Mouse (Mus musculus) lung, adult 2 months (tissue): ENCODE results near the gene Mpdu1. TPM values are rescaled to one million over a fixed set of nuclear protein-coding genes. Genes with fewer than 3 reads are reported as not detected.

Source experiments
- DNase-seq: peaks from one replicate; pipeline ENCODE4 v3.0.0; 2022
- H3K4me1 ChIP-seq: fragments of 200-500 bp; 2 replicates; pipeline ENCODE4 v1.6.1; 2011; ENCODE audit warnings: low read length; ENCODE audit not compliant: control insufficient read depth, insufficient read depth
- H3K4me3 ChIP-seq: fragments of 200-500 bp; replicated peaks from 2 replicates; pipeline ENCODE3; 2011; ENCODE audit warnings: low read depth, mild to moderate bottlenecking, control low read depth, low read length; ENCODE audit errors: extremely low read depth
- CTCF ChIP-seq: fragments of 200-500 bp; IDR thresholded peaks from 2 replicates; pipeline ENCODE4 v1.5.1; 2011; ENCODE audit warnings: mild to moderate bottlenecking, low read length, control low read depth; ENCODE audit not compliant: insufficient read depth
- POLR2A ChIP-seq: fragments of 200-500 bp; IDR thresholded peaks from 2 replicates; pipeline ENCODE4 v1.6.1; 2011; ENCODE audit warnings: low read depth, mild to moderate bottlenecking, control low read depth, low read length, borderline replicate concordance; ENCODE audit errors: extremely low read depth
- WGBS: fragments of 180-500 bp; shearing (Covaris S2); methylation state at CpG from one replicate; pipeline ENCODE4 v1.1.7; 2018; 5-methylcytosine and 5-hydroxymethylcytosine counted together
- polyA plus RNA-seq: library from polyadenylated mRNA; depleted of rRNA; stranded (reverse); fragments of >200 nt; gene quantifications from 2 replicates; pipeline ENCODE4 v1.2.3, GENCODE M21; 2012

The Mpdu1 gene
- polyA plus RNA-seq, 1 experiment = 88.1 TPM

DNA sequence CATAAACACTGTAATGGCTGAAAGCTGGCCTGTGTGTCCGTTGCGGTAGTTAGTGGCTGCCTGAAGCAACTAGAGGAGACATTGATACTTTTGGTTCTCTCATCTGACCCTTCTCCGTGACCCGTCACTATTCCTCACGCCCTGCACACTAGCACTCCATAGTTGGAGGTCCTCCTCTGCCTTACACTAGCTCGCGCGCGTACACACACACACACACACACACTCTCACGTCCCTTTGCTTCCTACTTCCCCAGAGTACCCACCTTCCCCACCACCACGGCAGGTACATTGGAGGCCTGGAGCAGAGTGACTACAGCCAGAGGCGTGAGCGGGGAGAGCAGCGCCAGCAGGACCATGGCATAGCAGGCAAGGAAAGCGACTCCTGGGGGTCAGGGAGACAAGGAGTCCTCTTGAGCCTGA lies 5.0 kb downstream of the Mpdu1 start:
- no peak for TF ChIP-seq CTCF
- Histone ChIP-seq H3K4me1 (no peaks in the 10 kb centered on the region), H3K4me3 (no peak overlapping the region)
- no peak for DNase-seq
- WGBS = 81% methylated on average over 15 of the region's 15 CpGs

DNA sequence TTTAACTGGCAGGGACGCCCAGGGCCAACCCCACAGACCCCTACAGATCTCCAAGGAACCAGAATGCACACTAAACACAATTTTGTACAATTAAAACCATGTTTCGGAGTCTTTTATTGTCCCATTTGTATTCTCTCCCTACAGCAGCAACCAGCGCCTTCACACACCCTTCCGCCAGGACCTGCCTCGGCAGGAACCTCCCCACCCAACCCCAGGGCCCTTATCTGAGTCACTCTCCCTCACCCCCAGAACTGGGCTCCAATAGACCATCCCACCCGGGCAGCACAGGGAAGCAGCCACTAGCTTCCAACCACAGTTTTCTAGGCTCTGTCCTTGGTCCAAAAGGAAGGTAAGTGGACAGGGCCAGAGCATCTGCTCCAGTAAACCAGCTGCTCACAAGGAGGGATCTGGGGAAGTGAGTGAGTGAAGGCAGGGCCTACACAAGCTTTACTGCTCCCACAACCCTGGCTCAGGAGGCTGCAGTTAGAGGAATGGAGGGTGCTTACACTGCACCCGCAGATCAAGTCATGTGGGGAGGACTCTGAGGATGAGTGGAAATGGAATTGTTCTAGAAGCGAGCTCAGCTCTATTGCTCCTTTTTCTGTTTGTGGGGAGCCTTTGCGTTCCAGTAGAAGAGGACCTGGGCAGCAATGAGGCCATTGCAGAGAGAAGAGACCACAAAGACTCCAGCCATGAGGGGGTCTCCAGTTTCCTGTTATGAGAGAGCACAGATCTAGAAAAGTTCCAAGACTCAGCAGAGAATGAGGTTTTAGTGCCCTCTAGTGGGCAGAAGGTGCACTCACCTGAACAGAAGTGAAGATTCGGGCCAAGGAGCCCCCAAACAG lies 5.6 kb downstream of the Mpdu1 start:
- Histone ChIP-seq H3K4me1 (no peaks in the 10 kb centered on the region), H3K4me3 (no peak overlapping the region)
- DNase-seq = peak; percentile 38
- WGBS = 73% methylated on average over 10 of the region's 10 CpGs
- no peak for TF ChIP-seq POLR2A
- TF ChIP-seq CTCF = peak; percentile 68

DNA sequence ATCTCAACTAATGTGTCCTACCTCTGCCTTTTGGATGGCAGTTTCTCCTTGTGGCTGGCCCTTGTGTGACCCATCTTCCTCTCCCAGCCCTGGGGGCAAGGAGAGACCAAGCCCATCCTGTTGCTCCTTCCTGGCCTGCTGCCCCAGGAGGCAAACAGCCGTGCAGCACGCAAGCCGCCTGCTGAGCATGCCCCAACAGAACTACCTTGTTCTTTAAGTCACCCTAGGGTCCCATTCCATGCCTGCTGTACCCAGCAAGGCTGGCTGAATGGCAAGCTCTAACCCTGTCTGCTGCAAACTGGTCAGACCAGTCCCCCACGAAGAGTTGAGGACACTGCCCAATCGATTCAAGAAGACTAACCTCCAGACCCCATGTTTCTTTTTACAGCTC lies 6.4 kb downstream of the Mpdu1 start:
- WGBS = 51% methylated on average over 5 of the region's 5 CpGs
- TF ChIP-seq CTCF (no peak), POLR2A (no peak)
- no peak for DNase-seq
- H3K4me3 ChIP-seq = no peak overlapping the region
- no peaks in the 10 kb centered on the region for H3K4me1 ChIP-seq

DNA sequence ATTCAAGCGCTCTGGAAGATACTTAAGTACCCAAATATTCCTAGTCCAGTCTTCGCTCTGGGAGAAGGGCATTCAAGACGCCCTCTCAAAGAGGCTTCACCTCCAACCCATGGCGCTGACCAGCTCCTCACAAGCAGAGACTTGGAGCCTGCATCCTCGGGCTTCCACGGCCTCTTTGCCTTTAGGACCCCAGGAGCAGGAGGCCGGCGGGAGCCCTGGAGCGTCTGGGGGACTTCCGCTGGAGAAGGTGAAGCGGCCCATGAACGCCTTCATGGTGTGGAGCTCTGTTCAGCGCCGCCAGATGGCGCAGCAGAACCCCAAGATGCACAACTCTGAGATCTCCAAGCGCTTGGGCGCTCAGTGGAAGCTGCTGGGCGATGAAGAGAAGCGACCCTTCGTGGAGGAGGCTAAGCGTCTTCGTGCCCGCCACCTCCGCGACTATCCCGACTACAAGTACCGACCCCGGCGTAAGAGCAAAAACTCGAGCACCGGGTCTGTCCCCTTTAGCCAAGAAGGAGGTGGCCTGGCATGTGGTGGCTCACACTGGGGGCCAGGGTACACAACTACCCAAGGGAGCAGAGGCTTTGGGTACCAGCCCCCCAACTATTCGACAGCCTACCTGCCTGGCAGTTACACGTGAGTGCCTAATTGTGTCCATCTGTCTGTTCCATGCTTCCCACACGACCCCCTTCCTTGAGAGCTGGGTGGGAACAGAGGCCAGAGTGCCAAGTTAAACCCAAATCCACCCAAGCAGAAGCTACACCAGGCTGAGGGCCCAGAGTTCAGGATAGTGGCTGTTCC lies 7.0 kb downstream of the Mpdu1 start, which contains the start of gene Sox15:
Sox15 (plus strand) TSS at position 51 of the 801 bp plus-strand sequence.
- no peak for TF ChIP-seq POLR2A
- TF ChIP-seq CTCF = peak; percentile 76
- H3K4me3 ChIP-seq = no peak within 1 kb of the TSS
- peak; percentile 58 for DNase-seq
- no peaks in the 10 kb centered on the region for H3K4me1 ChIP-seq
- WGBS = 24% methylated on average over 34 of the region's 34 CpGs

DNA sequence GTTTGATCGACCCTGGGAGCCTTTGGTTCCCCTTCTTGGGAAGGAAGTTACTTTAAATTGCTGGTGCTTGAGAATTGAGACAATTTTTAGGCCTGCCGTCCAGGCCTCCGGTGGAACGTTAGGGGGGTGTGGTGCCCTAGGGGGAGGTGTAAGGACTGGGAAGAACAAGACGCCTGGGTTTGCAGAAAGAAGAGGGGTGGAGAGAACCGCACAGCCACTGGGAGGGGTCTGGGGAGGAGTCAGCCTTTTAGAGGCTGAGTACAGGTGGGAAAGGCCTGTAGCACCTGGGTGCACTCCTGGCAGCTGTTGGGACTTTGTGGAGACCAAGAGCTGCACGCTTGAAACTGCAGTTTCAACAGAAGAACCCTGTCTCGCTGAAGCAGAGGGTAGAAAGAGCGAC lies 7.7 kb downstream of the Mpdu1 start:
- TF ChIP-seq POLR2A (no peak), CTCF (no peak)
- H3K4me3 ChIP-seq = no peak overlapping the region
- no peaks in the 10 kb centered on the region for H3K4me1 ChIP-seq
- no peak for DNase-seq
- WGBS = 41% methylated on average over 9 of the region's 9 CpGs

DNA sequence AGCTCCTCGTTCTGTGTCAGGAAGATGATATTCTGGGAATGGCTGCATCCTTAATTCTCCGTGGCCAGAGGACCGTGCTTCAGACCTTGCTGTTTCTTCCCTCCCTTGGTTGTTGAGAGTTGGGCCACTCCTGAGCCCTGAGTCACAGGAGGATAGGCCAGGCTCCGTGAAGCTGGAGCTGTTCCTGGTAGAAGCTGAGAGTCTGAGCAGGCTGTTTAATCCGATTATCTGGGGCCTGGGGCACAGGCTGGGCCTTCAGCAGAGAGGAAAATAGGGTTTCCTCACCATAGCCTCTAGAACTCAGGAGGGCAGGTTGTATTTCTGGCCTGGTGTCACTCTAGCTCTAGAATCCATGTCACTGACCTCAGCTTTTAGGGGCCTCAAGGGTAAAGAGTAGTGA lies 9.0 kb downstream of the Mpdu1 start:
- Histone ChIP-seq H3K4me1 (no peaks in the 10 kb centered on the region), H3K4me3 (no peak overlapping the region)
- WGBS = 66% methylated on average over 5 of the region's 5 CpGs
- DNase-seq = no peak
- TF ChIP-seq CTCF (no peak), POLR2A (no peak)

DNA sequence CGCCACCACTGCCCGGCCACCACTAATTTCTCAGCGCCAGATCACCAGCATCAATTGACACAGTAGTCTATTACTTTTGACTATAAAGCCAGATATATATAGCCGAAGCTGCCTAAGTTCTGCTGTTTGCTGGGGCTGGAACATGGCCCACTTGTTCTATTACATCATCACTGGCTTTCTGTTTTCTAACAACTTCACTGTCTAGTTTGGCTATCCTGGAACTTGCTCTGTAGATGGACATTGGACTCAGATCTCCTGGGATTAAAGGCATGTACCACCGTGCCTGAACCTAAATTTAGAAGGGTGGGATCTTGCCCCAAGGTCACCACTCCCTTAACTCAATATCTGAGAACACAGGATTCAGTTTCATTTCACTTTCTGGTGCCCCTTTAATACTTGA lies 16.6 kb downstream of the Mpdu1 start:
- Histone ChIP-seq H3K4me3 (no peak overlapping the region), H3K4me1 (no peaks in the 10 kb centered on the region)
- TF ChIP-seq POLR2A = no peak
- no peak for TF ChIP-seq CTCF
- no peak for DNase-seq
- whole genome bisulfite sequencing = 80% methylated on average over 5 of the region's 5 CpGs

DNA sequence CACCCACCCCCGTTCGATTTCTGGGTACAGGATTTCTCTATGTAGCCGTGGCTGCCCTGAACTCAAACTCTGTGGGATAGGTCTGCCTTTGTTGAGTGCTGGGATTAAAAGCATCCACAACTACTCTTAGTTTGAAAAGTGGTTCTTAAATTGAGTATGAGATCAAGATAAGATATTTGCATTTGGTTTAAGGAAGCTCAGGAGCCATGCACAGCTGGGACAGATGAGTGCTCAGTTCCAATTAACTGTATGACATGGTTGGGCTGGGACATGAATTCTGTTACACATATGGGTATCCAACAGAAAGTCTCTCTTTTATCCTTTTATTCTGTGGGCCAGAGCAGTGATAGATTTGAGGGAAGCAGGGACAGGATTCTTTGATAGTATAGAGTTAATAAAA lies 27.0 kb downstream of the Mpdu1 start:
- 68% methylated on average over 3 of the region's 3 CpGs for WGBS
- no peak for DNase-seq
- TF ChIP-seq POLR2A (no peak), CTCF (no peak)
- H3K4me3 ChIP-seq = no peak overlapping the region
- peaks cover 5% of the 10 kb centered on the region for H3K4me1 ChIP-seq

DNA sequence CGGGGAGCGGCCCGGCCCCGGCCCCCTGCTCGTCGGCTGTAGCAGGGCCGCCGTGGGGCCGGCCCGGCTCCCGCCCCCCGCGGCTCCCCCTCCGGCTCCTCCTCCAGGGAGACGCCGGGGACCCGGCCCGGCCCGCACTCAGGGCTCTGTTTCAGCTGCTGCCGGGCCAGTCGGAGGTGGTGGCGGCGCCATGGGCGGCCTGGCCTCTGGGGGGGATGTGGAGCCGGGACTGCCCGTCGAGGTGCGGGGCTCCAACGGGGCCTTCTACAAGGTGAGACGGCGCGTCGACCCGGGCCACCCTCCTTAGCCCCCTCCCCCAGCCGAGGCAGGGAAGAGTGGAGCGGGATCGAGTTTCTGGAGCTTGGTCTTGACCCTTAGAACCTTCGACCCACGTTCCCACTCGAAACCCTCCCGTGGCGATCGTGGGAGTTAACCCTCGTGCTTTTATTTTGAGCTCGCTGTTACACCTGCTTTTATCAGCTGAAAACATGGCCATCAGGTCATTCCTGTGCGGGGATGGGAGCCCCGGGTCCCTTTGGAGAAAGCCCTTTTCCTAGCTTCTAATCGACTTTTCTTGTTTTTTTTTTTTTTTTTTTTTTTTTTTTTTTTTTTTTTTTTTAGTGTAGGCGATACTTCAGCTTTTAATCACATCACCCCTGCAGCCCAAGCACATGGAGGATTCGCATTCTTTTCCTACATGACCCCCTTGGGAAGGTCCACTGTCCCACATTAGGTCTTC lies 29.1 kb downstream of the Mpdu1 start:
- Histone ChIP-seq H3K4me1 (peaks cover 5% of the 10 kb centered on the region), H3K4me3 (peak overlapping the region; percentile 76)
- WGBS = under 1% methylated on average over 39 of the region's 50 CpGs
- TF ChIP-seq CTCF (no peak), POLR2A (no peak)
- no peak for DNase-seq
